12 mouse cellular contexts compared by ENCODE assay signal in the genomic region with DNA sequence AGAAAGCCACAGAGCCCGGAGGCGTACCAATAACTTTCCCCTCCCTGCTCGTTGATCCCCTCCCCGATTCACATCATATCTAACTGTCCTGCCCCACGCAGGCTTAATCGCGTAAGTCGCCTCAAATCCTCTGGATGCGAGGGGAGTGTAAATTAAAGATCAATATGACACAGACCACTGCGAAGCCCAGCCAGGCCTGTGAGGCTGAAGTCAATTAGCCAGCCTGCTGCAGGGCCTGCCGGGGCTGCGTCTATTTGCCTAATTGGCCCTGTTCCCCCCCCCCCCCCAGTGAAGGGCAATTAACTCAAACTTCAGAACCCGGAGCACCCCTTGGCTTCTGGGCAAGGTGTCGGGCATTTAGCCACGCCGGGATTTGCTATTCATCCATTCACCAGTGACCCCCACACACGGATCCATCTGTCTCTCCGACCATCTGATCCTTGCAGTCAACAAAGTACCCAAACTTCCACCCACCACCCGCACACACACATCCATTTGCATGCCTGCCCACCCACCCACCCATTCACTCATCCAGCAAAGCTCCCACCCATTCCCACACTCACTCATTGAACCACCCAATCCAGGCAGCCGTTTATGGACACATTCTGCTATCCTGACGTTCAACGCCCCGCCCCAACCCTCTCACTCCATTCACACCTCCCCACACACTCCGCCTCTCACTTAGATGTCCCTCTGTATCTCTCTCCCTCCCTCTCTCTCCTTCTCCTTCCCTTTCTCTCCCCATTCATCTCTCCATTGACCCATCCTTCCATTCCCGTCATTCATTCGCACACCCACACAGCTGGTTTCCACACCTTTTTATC. TPM values are rescaled to one million over a fixed set of nuclear protein-coding genes. Genes with fewer than 3 reads are reported as not detected.
DNase-seq lines count a peak whose midpoint lies in the region; ATAC-seq lines count a peak whose summit lies in the region.
"Had no signal": no experiment of that assay in that cellular context is flagged by ENCODE, and none has a peak within 500 bp of the region (broad histone marks: within the 10 kb centered on the region; RNA-seq: fewer than 3 reads in every experiment).

No protein-coding gene starts in this region.

- H3K9me3 ChIP-seq in embryonic facial prominence, embryonic 10.5 days: no peaks in the 10 kb centered on the region
- no peaks in the 10 kb centered on the region for H3K9me3 ChIP-seq in forebrain, embryonic 16.5 days (ENCODE audit: control insufficient read depth, low read length)
- H3K9me3 ChIP-seq in neural tube, embryonic 14.5 days (ENCODE audit: control insufficient read depth, low read length): no peaks in the 10 kb centered on the region
- H3K9me3 ChIP-seq: heart, embryonic 13.5 days had no signal

- peak; percentile 66 for ATAC-seq in forebrain, embryonic 16.5 days
- ATAC-seq in neural tube, embryonic 14.5 days (ENCODE audit: low read depth): peak; percentile 45; the same call in 1 of the 2 replicates
- ATAC-seq: intestine, postnatal 0 days had no signal

- peak overlapping the region; percentile 30 for H3K27ac ChIP-seq in embryonic facial prominence, embryonic 10.5 days (replicated peaks)
- H3K27ac ChIP-seq in forebrain, embryonic 16.5 days (ENCODE audit: low read length): no peak overlapping the region
- 0 out of 2 replicates have a peak overlapping the region, but pooled peaks have one; percentile 22 for H3K27ac ChIP-seq in neural tube, embryonic 14.5 days (ENCODE audit: low read depth, low read length)
- H3K27ac ChIP-seq: heart, embryonic 13.5 days; liver, embryonic 14.5 days had no signal

- no peak overlapping the region for H3K4me2 ChIP-seq in forebrain, embryonic 16.5 days (ENCODE audit: low read length)
- H3K4me2 ChIP-seq in neural tube, embryonic 14.5 days (ENCODE audit: low read depth, low read length): no peak overlapping the region
- H3K4me2 ChIP-seq: heart, embryonic 13.5 days had no signal

- H3K9ac ChIP-seq in forebrain, embryonic 16.5 days (replicated peaks; ENCODE audit: low read depth, low read length): no peak overlapping the region
- H3K9ac ChIP-seq in neural tube, embryonic 14.5 days (replicated peaks; ENCODE audit: low read depth, low read length): no peak overlapping the region
- H3K9ac ChIP-seq: heart, embryonic 13.5 days; liver, embryonic 14.5 days had no signal

- 57% methylated on average over 26 of the region's 26 CpGs for WGBS in embryonic facial prominence, embryonic 10.5 days
- WGBS in forebrain, embryonic 16.5 days: 14% methylated on average over 25 of the region's 26 CpGs
- WGBS in neural tube, embryonic 14.5 days: 20% methylated on average over 23 of the region's 26 CpGs

- intact Hi-C loops in left cerebral cortex, postnatal 36 days (cut with DNase I): loop anchor here (5.0 kb wide), 1 partner anchor 44 kb away; no protein-coding TSS in a partner anchor

- H3K4me1 ChIP-seq in embryonic facial prominence, embryonic 10.5 days: peaks cover 93% of the 10 kb centered on the region
- peaks cover 37% of the 10 kb centered on the region for H3K4me1 ChIP-seq in forebrain, embryonic 16.5 days (replicated peaks; ENCODE audit: control insufficient read depth, insufficient read depth, low read length)
- peaks cover 29% of the 10 kb centered on the region for H3K4me1 ChIP-seq in neural tube, embryonic 14.5 days (ENCODE audit: control insufficient read depth, insufficient read depth, low read length)

- no peak overlapping the region for H3K4me3 ChIP-seq in embryonic facial prominence, embryonic 10.5 days
- no peak overlapping the region for H3K4me3 ChIP-seq in forebrain, embryonic 16.5 days (replicated peaks; ENCODE audit: low read length)
- no peak overlapping the region for H3K4me3 ChIP-seq in neural tube, embryonic 14.5 days (ENCODE audit: low read depth, low read length)
- H3K4me3 ChIP-seq: heart, embryonic 13.5 days had no signal

- H3K36me3 ChIP-seq in embryonic facial prominence, embryonic 10.5 days (replicated peaks): peaks cover 11% of the 10 kb centered on the region
- no peaks in the 10 kb centered on the region for H3K36me3 ChIP-seq in forebrain, embryonic 16.5 days (ENCODE audit: control insufficient read depth, insufficient read depth)
- H3K36me3 ChIP-seq in neural tube, embryonic 14.5 days (ENCODE audit: control insufficient read depth, insufficient read depth, low read length): no peaks in the 10 kb centered on the region
- H3K36me3 ChIP-seq: heart, embryonic 13.5 days had no signal

- no peaks in the 10 kb centered on the region for H3K27me3 ChIP-seq in embryonic facial prominence, embryonic 10.5 days (replicated peaks; ENCODE audit: low read depth, poor library complexity, severe bottlenecking)
- no peaks in the 10 kb centered on the region for H3K27me3 ChIP-seq in forebrain, embryonic 16.5 days (replicated peaks; ENCODE audit: control insufficient read depth, insufficient read depth, low read length)
- H3K27me3 ChIP-seq in neural tube, embryonic 14.5 days (ENCODE audit: control insufficient read depth, insufficient read depth, low read length): no peaks in the 10 kb centered on the region

- DNase-seq in embryonic facial prominence, embryonic 10.5 days (ENCODE audit: low spot score): no peak
- DNase-seq in left cerebral cortex, postnatal 36 days (ENCODE audit: low spot score in 2 of 2): peak; percentile 56 to 68
- DNase-seq in thymus, postnatal 14 days: no peak
- no peak for DNase-seq in ovary, adult 18-20 months (ENCODE audit: low spot score)
- DNase-seq in lung, postnatal 14 days: no peak
- no peak for DNase-seq in lung, postnatal 36 days
- DNase-seq: layer of hippocampus, adult 9-11 months had no signal

RNA-seq across cellular contexts. Expression of gene Ephb2, which starts 49.1 kb away (rescaled TPM):
- 10.7 and 12.4 TPM in 2 replicates for polyA plus RNA-seq in embryonic facial prominence, embryonic 10.5 days (2016; fragmentation: Nextera tagmentation; extraction: Ambion mirVana)
- 12.3 and 13.1 TPM in 2 replicates for polyA plus RNA-seq in forebrain, embryonic 16.5 days (2015; fragmentation: Nextera tagmentation; extraction: Ambion mirVana)
- 10 to 100 TPM; 16.9 to 18.0 TPM for total RNA-seq in left cerebral cortex, postnatal 36 days (2021)
- 19.6 and 24.7 TPM in 2 replicates for polyA plus RNA-seq in neural tube, embryonic 14.5 days (2014; fragmentation: Nextera tagmentation; extraction: Ambion mirVana)

Comparison
In these comparisons a context has a peak if more than half of its experiments do, and no peak if none do; other contexts are left out.
1. DNase-seq: peak in left cerebral cortex, postnatal 36 days (2 of 2); none in embryonic facial prominence, embryonic 10.5 days (single experiment), thymus, postnatal 14 days (single experiment), ovary, adult 18-20 months (single experiment), lung, postnatal 14 days (single experiment) and lung, postnatal 36 days (single experiment).